Mouse (Mus musculus) right cerebral cortex, postnatal 36 days (tissue): ENCODE measurements around the gene Clstn1.

Source experiments
- DNase-seq, 2 experiments: peaks; one replicate each; pipeline ENCODE4 v3.0.0; 2022; ENCODE audit warnings: low spot score in 2 of 2, mixed read lengths in 1 of 2

The Clstn1 gene

GRCm38 (mm10) chr4:149567432-149568026 is 18.7 kb upstream of the Clstn1 start:
- no peak for DNase-seq

- no peak for DNase-seq
Measured at GRCm38 (mm10) chr4:149568622-149569021, 17.6 kb upstream of the Clstn1 start.

- no peak for DNase-seq
Measured at GRCm38 (mm10) chr4:149569781-149570497, 16.3 kb upstream of the Clstn1 start.

- DNase-seq, result no peak
Measured at GRCm38 (mm10) chr4:149570498-149570863, 15.8 kb upstream of the Clstn1 start.

- no peak for DNase-seq
Measured at GRCm38 (mm10) chr4:149571209-149571608, 15.1 kb upstream of the Clstn1 start.

GRCm38 (mm10) chr4:149571651-149572149 is 14.6 kb upstream of the Clstn1 start:
- DNase-seq, result no peak

GRCm38 (mm10) chr4:149572446-149572845 is 13.8 kb upstream of the Clstn1 start:
- DNase-seq, result no peak

GRCm38 (mm10) chr4:149572851-149573250 is 13.4 kb upstream of the Clstn1 start:
- DNase-seq, result no peak

- no peak for DNase-seq
Measured at GRCm38 (mm10) chr4:149574391-149574821, 11.9 kb upstream of the Clstn1 start.

GRCm38 (mm10) chr4:149576061-149576460 is 10.2 kb upstream of the Clstn1 start:
- no peak for DNase-seq

- no peak for DNase-seq
Measured at GRCm38 (mm10) chr4:149576993-149577548, 9.2 kb upstream of the Clstn1 start.

GRCm38 (mm10) chr4:149578085-149578681 is 8.1 kb upstream of the Clstn1 start:
- no peak for DNase-seq

GRCm38 (mm10) chr4:149578831-149579230 is 7.4 kb upstream of the Clstn1 start:
- no peak for DNase-seq

- no peak for DNase-seq
Measured at GRCm38 (mm10) chr4:149585236-149585635, 1.0 kb upstream of the Clstn1 start.

- DNase-seq, result no peak
Measured at GRCm38 (mm10) chr4:149586783-149587595, 721 bp downstream of the Clstn1 start.

- peak; percentile 62 to 74 for DNase-seq
Measured at GRCm38 (mm10) chr4:149587596-149588168, 1.4 kb downstream of the Clstn1 start.

- no peak for DNase-seq
Measured at GRCm38 (mm10) chr4:149590200-149590599, 3.9 kb downstream of the Clstn1 start.

- no peak for DNase-seq
Measured at GRCm38 (mm10) chr4:149591486-149591885, 5.2 kb downstream of the Clstn1 start.

- DNase-seq, result no peak
Measured at GRCm38 (mm10) chr4:149594913-149595581, 8.8 kb downstream of the Clstn1 start.

- no peak for DNase-seq
Measured at GRCm38 (mm10) chr4:149597641-149598208, 11.5 kb downstream of the Clstn1 start.
